Mouse (Mus musculus): ENCODE data around the gene Clps. TPM values are rescaled to one million over a fixed set of nuclear protein-coding genes. Genes with fewer than 3 reads are reported as not detected.

Gene Clps
- total and polyA plus RNA-seq, 3 experiments: not detected

- no peaks in the 10 kb centered on the region for H3K36me3 ChIP-seq (replicated peaks)
- TF ChIP-seq GATA2 (IDR thresholded peaks at IDR 0.05; ENCODE audit: borderline replicate concordance, low read depth, low read length) (no peak), GATA1 (IDR thresholded peaks at IDR 0.05; ENCODE audit: borderline replicate concordance, low read length) (no peak), TAL1 (conservative IDR thresholded peaks at IDR 0.05; ENCODE audit: low read depth, low read length) (no peak), POLR2AphosphoS5 (IDR thresholded peaks at IDR 0.05; ENCODE audit: insufficient replicate concordance, low read depth, low read length) (no peak), CTCF (IDR thresholded peaks at IDR 0.05; ENCODE audit: low read depth, low read length) (no peak)
- H3K4me1 ChIP-seq (ENCODE audit: insufficient read depth, low read depth, low read length): peaks cover 3% of the 10 kb centered on the region; the same call in 1 of the 2 replicates
- DNase-seq (ENCODE audit: low spot score) (no peak), ATAC-seq (ENCODE audit: extremely low read depth, insufficient number of reproducible peaks, low FRiP score, poor library complexity, severe bottlenecking) (no peak)
- no peaks in the 10 kb centered on the region for H3K9me3 ChIP-seq (replicated peaks)
- H3K4me3 ChIP-seq (ENCODE audit: low read depth, low read length): no peak overlapping the region
- peaks cover 27% of the 10 kb centered on the region for H3K27me3 ChIP-seq (ENCODE audit: insufficient read depth, low read length)
Observed at GRCm38 (mm10) chr17:28548550-28548949, 12.0 kb downstream of the Clps start.

- no peaks in the 10 kb centered on the region for H3K36me3 ChIP-seq (replicated peaks)
- H3K27me3 ChIP-seq (ENCODE audit: insufficient read depth, low read length): peaks cover 27% of the 10 kb centered on the region
- DNase-seq (ENCODE audit: low spot score) (no peak), ATAC-seq (ENCODE audit: extremely low read depth, insufficient number of reproducible peaks, low FRiP score, poor library complexity, severe bottlenecking) (no peak)
- TF ChIP-seq POLR2AphosphoS5 (IDR thresholded peaks at IDR 0.05; ENCODE audit: insufficient replicate concordance, low read depth, low read length): no peak
- no peak for TF ChIP-seq GATA2 (IDR thresholded peaks at IDR 0.05; ENCODE audit: borderline replicate concordance, low read depth, low read length)
- no peak for TF ChIP-seq CTCF (IDR thresholded peaks at IDR 0.05; ENCODE audit: low read depth, low read length)
- TF ChIP-seq TAL1 (conservative IDR thresholded peaks at IDR 0.05; ENCODE audit: low read depth, low read length): no peak
- TF ChIP-seq GATA1 (IDR thresholded peaks at IDR 0.05; ENCODE audit: borderline replicate concordance, low read length): no peak
- H3K4me1 ChIP-seq (ENCODE audit: insufficient read depth, low read depth, low read length): no peaks in the 10 kb centered on the region
- H3K9me3 ChIP-seq (replicated peaks): peaks cover under 1% of the 10 kb centered on the region
- H3K4me3 ChIP-seq (ENCODE audit: low read depth, low read length): no peak overlapping the region
Observed at GRCm38 (mm10) chr17:28546925-28547324, 13.6 kb downstream of the Clps start.

- Histone ChIP-seq H3K4me1 (ENCODE audit: insufficient read depth, low read depth, low read length) (no peaks in the 10 kb centered on the region), H3K27me3 (ENCODE audit: insufficient read depth, low read length) (peaks cover 12% of the 10 kb centered on the region), H3K36me3 (replicated peaks) (no peaks in the 10 kb centered on the region), H3K4me3 (ENCODE audit: low read depth, low read length) (no peak overlapping the region), H3K9me3 (replicated peaks) (peaks cover 17% of the 10 kb centered on the region)
- no peak for ATAC-seq (ENCODE audit: extremely low read depth, insufficient number of reproducible peaks, low FRiP score, poor library complexity, severe bottlenecking)
- TF ChIP-seq GATA2 (IDR thresholded peaks at IDR 0.05; ENCODE audit: borderline replicate concordance, low read depth, low read length) (no peak), CTCF (IDR thresholded peaks at IDR 0.05; ENCODE audit: low read depth, low read length) (no peak), GATA1 (IDR thresholded peaks at IDR 0.05; ENCODE audit: borderline replicate concordance, low read length) (no peak), POLR2AphosphoS5 (IDR thresholded peaks at IDR 0.05; ENCODE audit: insufficient replicate concordance, low read depth, low read length) (no peak), TAL1 (conservative IDR thresholded peaks at IDR 0.05; ENCODE audit: low read depth, low read length) (no peak)
- DNase-seq (ENCODE audit: low spot score): no peak
Observed at GRCm38 (mm10) chr17:28537881-28538280, 22.7 kb downstream of the Clps start.

- no peak overlapping the region for H3K4me3 ChIP-seq (ENCODE audit: low read depth, low read length)
- H3K36me3 ChIP-seq (replicated peaks): no peaks in the 10 kb centered on the region
- H3K9me3 ChIP-seq (replicated peaks): 0 out of 2 replicates have a peak, but pooled peaks cover 3% of the 10 kb centered on the region
- no peak for DNase-seq (ENCODE audit: low spot score)
- no peak for ATAC-seq (ENCODE audit: extremely low read depth, insufficient number of reproducible peaks, low FRiP score, poor library complexity, severe bottlenecking)
- H3K4me1 ChIP-seq (ENCODE audit: insufficient read depth, low read depth, low read length): peaks cover 2% of the 10 kb centered on the region
- TF ChIP-seq CTCF (IDR thresholded peaks at IDR 0.05; ENCODE audit: low read depth, low read length) (no peak), GATA1 (IDR thresholded peaks at IDR 0.05; ENCODE audit: borderline replicate concordance, low read length) (no peak), GATA2 (IDR thresholded peaks at IDR 0.05; ENCODE audit: borderline replicate concordance, low read depth, low read length) (no peak), POLR2AphosphoS5 (IDR thresholded peaks at IDR 0.05; ENCODE audit: insufficient replicate concordance, low read depth, low read length) (no peak)
- H3K27me3 ChIP-seq (ENCODE audit: insufficient read depth, low read length): peaks cover 24% of the 10 kb centered on the region
Observed at GRCm38 (mm10) chr17:28533327-28533726, 27.2 kb downstream of the Clps start.

- Histone ChIP-seq H3K4me3 (ENCODE audit: low read depth, low read length) (no peak overlapping the region), H3K9me3 (replicated peaks) (no peaks in the 10 kb centered on the region), H3K4me1 (ENCODE audit: insufficient read depth, low read depth, low read length) (peaks cover 6% of the 10 kb centered on the region), H3K27me3 (ENCODE audit: insufficient read depth, low read length) (peaks cover 26% of the 10 kb centered on the region), H3K36me3 (replicated peaks) (no peaks in the 10 kb centered on the region)
- ATAC-seq (ENCODE audit: extremely low read depth, insufficient number of reproducible peaks, low FRiP score, poor library complexity, severe bottlenecking) (no peak), DNase-seq (ENCODE audit: low spot score) (no peak)
- TF ChIP-seq GATA2 (IDR thresholded peaks at IDR 0.05; ENCODE audit: borderline replicate concordance, low read depth, low read length) (no peak), TAL1 (conservative IDR thresholded peaks at IDR 0.05; ENCODE audit: low read depth, low read length) (no peak), CTCF (IDR thresholded peaks at IDR 0.05; ENCODE audit: low read depth, low read length) (no peak), POLR2AphosphoS5 (IDR thresholded peaks at IDR 0.05; ENCODE audit: insufficient replicate concordance, low read depth, low read length) (no peak)
Observed at GRCm38 (mm10) chr17:28532557-28532956, 28.0 kb downstream of the Clps start.

GRCm38 (mm10) chr17:28531946-28532345 is 28.6 kb downstream of the Clps start:
- ATAC-seq (ENCODE audit: extremely low read depth, insufficient number of reproducible peaks, low FRiP score, poor library complexity, severe bottlenecking) (no peak), DNase-seq (ENCODE audit: low spot score) (no peak)
- TF ChIP-seq TAL1 (conservative IDR thresholded peaks at IDR 0.05; ENCODE audit: low read depth, low read length) (no peak), CTCF (IDR thresholded peaks at IDR 0.05; ENCODE audit: low read depth, low read length) (no peak), POLR2AphosphoS5 (IDR thresholded peaks at IDR 0.05; ENCODE audit: insufficient replicate concordance, low read depth, low read length) (no peak), GATA1 (IDR thresholded peaks at IDR 0.05; ENCODE audit: borderline replicate concordance, low read length) (no peak), GATA2 (IDR thresholded peaks at IDR 0.05; ENCODE audit: borderline replicate concordance, low read depth, low read length) (no peak)
- Histone ChIP-seq H3K9me3 (replicated peaks) (no peaks in the 10 kb centered on the region), H3K27me3 (ENCODE audit: insufficient read depth, low read length) (peaks cover 28% of the 10 kb centered on the region), H3K4me3 (ENCODE audit: low read depth, low read length) (no peak overlapping the region), H3K36me3 (replicated peaks) (no peaks in the 10 kb centered on the region), H3K4me1 (ENCODE audit: insufficient read depth, low read depth, low read length) (peaks cover 12% of the 10 kb centered on the region)
